Mouse (Mus musculus) brain, embryonic 14.5 days (tissue): ENCODE results near the gene Ebf4.

Experiments
- CTCF ChIP-seq: fragments of 200-500 bp; IDR thresholded peaks from 2 replicates; pipeline ENCODE4 v1.5.1; 2012; ENCODE audit warnings: inconsistent platforms, mild to moderate bottlenecking, moderate library complexity, borderline replicate concordance; ENCODE audit not compliant: insufficient read depth, insufficient read length; ENCODE audit errors: extremely low read depth
- POLR2A ChIP-seq: fragments of 200-500 bp; IDR thresholded peaks from 2 replicates; pipeline ENCODE4 v1.6.1; 2012; ENCODE audit warnings: mild to moderate bottlenecking, inconsistent platforms, borderline replicate concordance; ENCODE audit not compliant: poor library complexity, insufficient read depth, insufficient read length, severe bottlenecking; ENCODE audit errors: extremely low read depth

DNA sequence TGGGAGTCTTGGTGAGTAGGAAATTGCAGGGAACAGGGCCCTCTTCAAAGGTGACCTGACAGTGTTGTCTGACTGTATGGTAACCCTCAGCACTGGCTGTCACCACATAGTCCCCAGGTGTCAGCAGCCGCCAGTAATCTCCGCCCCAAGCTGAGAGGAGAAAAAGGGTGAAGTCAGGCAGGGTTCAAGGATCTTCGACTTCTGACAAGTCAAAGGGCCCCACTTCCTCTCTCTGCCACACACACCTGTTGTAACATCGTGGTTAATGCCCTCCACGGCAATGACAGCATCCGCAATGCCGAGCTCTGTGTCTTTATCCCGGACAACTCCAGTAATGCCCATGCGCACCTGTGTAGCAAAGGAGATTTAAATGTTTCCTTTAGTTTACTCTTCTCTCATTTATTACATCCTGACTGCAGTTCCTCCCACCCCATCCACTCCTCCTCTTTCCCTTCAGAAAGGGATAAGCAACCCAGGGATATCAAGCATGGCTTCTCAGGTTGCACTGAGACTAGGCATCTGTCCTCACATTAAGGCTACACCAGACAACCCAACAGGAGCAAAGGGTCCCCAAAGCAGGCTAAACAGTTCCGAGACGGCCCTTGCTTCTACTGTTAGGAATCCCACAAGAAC lies 96.1 kb downstream of the Ebf4 start:
- TF ChIP-seq CTCF, result no peak
- no peak for TF ChIP-seq POLR2A
